Mouse (Mus musculus) neural tube, embryonic 11.5 days (tissue): ENCODE measurements at regions not wholly inside any gene's neighbourhood (a gene's known extent, or its start where the extent isn't known, plus 50 kb on each side); places are given as distances from the start of the nearest gene placed in this dataset.
"Not testable (repeated sequence)": the region's sequence is repeated elsewhere in the genome, so short reads cannot be mapped to it uniquely, and the experiment has no call there.

Experiments used
- ATAC-seq: fragments of 200-750 bp; cut with Nextera tagmentation; 2 replicates; pipeline ENCODE4 v1.8.0; 2017; ENCODE audit warnings: moderate number of reproducible peaks, mild to moderate bottlenecking, moderate TSS enrichment, moderate library complexity; ENCODE audit not compliant: insufficient read depth, low FRiP score, low TSS enrichment
- DNase-seq: peaks from one replicate; pipeline ENCODE4 v3.0.0-alpha.2; 2015; ENCODE audit warnings: low spot score
- H3K27ac ChIP-seq: fragments of 300-500 bp; sonication (generic); 2 replicates; pipeline ENCODE4 v1.5.1; 2014; ENCODE audit warnings: low read depth, mild to moderate bottlenecking, low read length
- H3K27me3 ChIP-seq: fragments of 300-500 bp; sonication (generic); 2 replicates; pipeline ENCODE4 v1.6.1; 2014; ENCODE audit warnings: mild to moderate bottlenecking, low read length, mixed read lengths; ENCODE audit not compliant: control insufficient read depth, insufficient read depth
- H3K36me3 ChIP-seq: fragments of 300-500 bp; sonication (generic); 2 replicates; pipeline ENCODE4 v1.6.1; 2014; ENCODE audit warnings: mild to moderate bottlenecking, low read length, moderate library complexity, mixed read lengths; ENCODE audit not compliant: control insufficient read depth, insufficient read depth
- H3K4me1 ChIP-seq: fragments of 300-500 bp; sonication (generic); 2 replicates; pipeline ENCODE4 v1.6.1; 2014; ENCODE audit warnings: low read length, mixed read lengths; ENCODE audit not compliant: control insufficient read depth, insufficient read depth
- H3K4me2 ChIP-seq: fragments of 300-500 bp; sonication (generic); 2 replicates; pipeline ENCODE4 v1.6.1; 2014; ENCODE audit warnings: low read depth, mild to moderate bottlenecking, moderate library complexity
- H3K4me3 ChIP-seq: fragments of 300-500 bp; sonication (generic); 2 replicates; pipeline ENCODE4 v1.5.1; 2014; ENCODE audit warnings: low read depth, low read length
- H3K9ac ChIP-seq: fragments of 300-500 bp; sonication (generic); 2 replicates; pipeline ENCODE4 v1.6.1; 2014; ENCODE audit warnings: mild to moderate bottlenecking, low read length
- H3K9me3 ChIP-seq: fragments of 300-500 bp; sonication (generic); 2 replicates; pipeline ENCODE4 v1.6.1; 2016; ENCODE audit warnings: low read length; ENCODE audit not compliant: control insufficient read depth
- WGBS: fragments of 180-500 bp; shearing (Covaris S2); extraction: QIAGEN DNeasy Blood & Tissue Kit; methylation state at CpG from one replicate; pipeline ENCODE4 v1.1.7; 2014; 5-methylcytosine and 5-hydroxymethylcytosine counted together

GRCm38 (mm10) chr15:16909396-16909795, 180.8 kb downstream of the Cdh9 start:
- no peak overlapping the region for H3K27ac ChIP-seq
- no peaks in the 10 kb centered on the region for H3K36me3 ChIP-seq
- H3K4me2 ChIP-seq: no peak overlapping the region
- no peaks in the 10 kb centered on the region for H3K27me3 ChIP-seq
- WGBS: 94% methylated on average over 1 of the region's 1 CpGs
- ATAC-seq (no peak), DNase-seq (no peak)
- H3K4me3 ChIP-seq: no peak overlapping the region
- no peaks in the 10 kb centered on the region for H3K9me3 ChIP-seq
- no peaks in the 10 kb centered on the region for H3K4me1 ChIP-seq
- H3K9ac ChIP-seq: no peak overlapping the region

GRCm38 (mm10) chr15:16909941-16910340, 181.4 kb downstream of the Cdh9 start:
- not testable (repeated sequence) for H3K9me3 ChIP-seq

GRCm38 (mm10) chr15:16914966-16915569, 186.5 kb downstream of the Cdh9 start:
- H3K36me3 ChIP-seq: no peaks in the 10 kb centered on the region
- H3K9ac ChIP-seq: no peak overlapping the region
- ATAC-seq (no peak), DNase-seq (no peak)
- no peak overlapping the region for H3K4me2 ChIP-seq
- H3K27ac ChIP-seq: no peak overlapping the region
- H3K4me3 ChIP-seq: no peak overlapping the region
- no peaks in the 10 kb centered on the region for H3K4me1 ChIP-seq
- 68% methylated on average over 2 of the region's 2 CpGs for WGBS
- no peaks in the 10 kb centered on the region for H3K27me3 ChIP-seq
- H3K9me3 ChIP-seq: no peaks in the 10 kb centered on the region

More at GRCm38 (mm10) chr15:16909941-16910340, 181.4 kb downstream of the Cdh9 start:
- not testable (repeated sequence) for H3K4me2 ChIP-seq, H3K4me3 ChIP-seq, DNase-seq, H3K27ac ChIP-seq, H3K4me1 ChIP-seq, ATAC-seq, H3K9ac ChIP-seq, H3K27me3 ChIP-seq, H3K36me3 ChIP-seq
- whole genome bisulfite sequencing: 76% methylated on average over 3 of the region's 3 CpGs

- Histone ChIP-seq H3K4me3 (no peak overlapping the region), H3K9ac (no peak overlapping the region), H3K27ac (no peak overlapping the region), H3K4me1 (no peaks in the 10 kb centered on the region), H3K27me3 (no peaks in the 10 kb centered on the region), H3K4me2 (no peak overlapping the region), H3K9me3 (no peaks in the 10 kb centered on the region), H3K36me3 (no peaks in the 10 kb centered on the region)
- WGBS: 85% methylated on average over 1 of the region's 1 CpGs
- DNase-seq (no peak), ATAC-seq (no peak)
Observed at GRCm38 (mm10) chr15:16923246-16923645, 194.7 kb downstream of the Cdh9 start.

- Histone ChIP-seq H3K36me3 (no peaks in the 10 kb centered on the region), H3K27ac (no peak overlapping the region), H3K4me3 (no peak overlapping the region), H3K9me3 (no peaks in the 10 kb centered on the region), H3K9ac (no peak overlapping the region), H3K4me2 (no peak overlapping the region), H3K27me3 (no peaks in the 10 kb centered on the region), H3K4me1 (no peaks in the 10 kb centered on the region)
- WGBS: 93% methylated on average over 2 of the region's 2 CpGs
- DNase-seq: no peak
- no peak for ATAC-seq
Observed at GRCm38 (mm10) chr15:16933137-16933677, 204.7 kb downstream of the Cdh9 start.

- H3K4me1 ChIP-seq: no peaks in the 10 kb centered on the region
- H3K4me2 ChIP-seq: no peak overlapping the region
- no peak overlapping the region for H3K4me3 ChIP-seq
- no peaks in the 10 kb centered on the region for H3K36me3 ChIP-seq
- no peak for DNase-seq
- H3K9me3 ChIP-seq: no peaks in the 10 kb centered on the region
- ATAC-seq: no peak
- WGBS: 91% methylated on average over 3 of the region's 3 CpGs
- H3K27ac ChIP-seq: no peak overlapping the region
- H3K9ac ChIP-seq: no peak overlapping the region
- no peaks in the 10 kb centered on the region for H3K27me3 ChIP-seq
Observed at GRCm38 (mm10) chr15:16934438-16934837, 205.9 kb downstream of the Cdh9 start.

GRCm38 (mm10) chr15:16975821-16976220, 247.3 kb downstream of the Cdh9 start:
- H3K4me2 ChIP-seq, H3K36me3 ChIP-seq, H3K9me3 ChIP-seq, H3K4me1 ChIP-seq, DNase-seq, H3K4me3 ChIP-seq, H3K27me3 ChIP-seq, ATAC-seq, H3K9ac ChIP-seq, H3K27ac ChIP-seq: not testable (repeated sequence)
- 89% methylated on average over 4 of the region's 4 CpGs for WGBS

GRCm38 (mm10) chr15:16990848-16991247, 262.3 kb downstream of the Cdh9 start:
- DNase-seq (no peak), ATAC-seq (no peak)
- Histone ChIP-seq H3K36me3 (no peaks in the 10 kb centered on the region), H3K27me3 (no peaks in the 10 kb centered on the region), H3K9ac (no peak overlapping the region), H3K4me3 (no peak overlapping the region), H3K4me2 (no peak overlapping the region), H3K4me1 (no peaks in the 10 kb centered on the region), H3K9me3 (no peaks in the 10 kb centered on the region), H3K27ac (no peak overlapping the region)
- WGBS: 5% methylated on average over 1 of the region's 1 CpGs

GRCm38 (mm10) chr15:16995667-16996066, 267.1 kb downstream of the Cdh9 start:
- Histone ChIP-seq H3K4me3 (no peak overlapping the region), H3K9ac (no peak overlapping the region), H3K36me3 (no peaks in the 10 kb centered on the region), H3K27me3 (no peaks in the 10 kb centered on the region), H3K4me1 (no peaks in the 10 kb centered on the region), H3K4me2 (no peak overlapping the region), H3K27ac (no peak overlapping the region), H3K9me3 (no peaks in the 10 kb centered on the region)
- DNase-seq (no peak), ATAC-seq (no peak)
- 88% methylated on average over 1 of the region's 1 CpGs for WGBS
